In genomic region chr7:6195777-6196176, GRCm38 (mm10) we compare ENCODE assay signal across 20 mouse cellular contexts. TPM values are rescaled to one million over a fixed set of nuclear protein-coding genes. Genes with fewer than 3 reads are reported as not detected.
DNase-seq lines count a peak whose midpoint lies in the region; ATAC-seq and TF ChIP-seq lines count a peak whose summit lies in the region.
"Had no signal": no experiment of that assay in that cellular context is flagged by ENCODE, and none has a peak within 500 bp of the region (broad histone marks: within the 10 kb centered on the region; RNA-seq: fewer than 3 reads in every experiment).

No protein-coding gene starts in this region.

- no peak overlapping the region for H3K9ac ChIP-seq in forebrain, postnatal 0 days
- no peak overlapping the region for H3K9ac ChIP-seq in forebrain, embryonic 14.5 days (ENCODE audit: low read length)
- H3K9ac ChIP-seq in liver, adult 2 months (ENCODE audit: low read depth, low read length) = no peak overlapping the region
- no peak overlapping the region for H3K9ac ChIP-seq in liver, embryonic 12.5 days
- H3K9ac ChIP-seq: midbrain, embryonic 12.5 days had no signal

- DNase-seq in forebrain, postnatal 0 days = no peak
- no peak for DNase-seq in forebrain, embryonic 14.5 days (ENCODE audit: low spot score)
- DNase-seq in liver, adult 2 months (ENCODE audit: extremely low read depth, low read depth, low spot score) = no peak
- peak; percentile 54 for DNase-seq in ES-CJ7 (ENCODE audit: low read depth, low spot score)
- no peak for DNase-seq in layer of hippocampus, adult 18-20 months (ENCODE audit: low spot score in 2 of 2)
- no peak for DNase-seq in thymus, postnatal 0 days (ENCODE audit: low spot score)
- DNase-seq: adrenal gland, postnatal 10 days; cerebellum, postnatal 14 days; kidney, postnatal 10 days; right cerebral cortex, postnatal 4 days; thymus, postnatal 36 days had no signal

- H3K4me3 ChIP-seq in forebrain, postnatal 0 days (ENCODE audit: low read depth, low read length) = no peak overlapping the region
- no peak overlapping the region for H3K4me3 ChIP-seq in forebrain, embryonic 14.5 days (ENCODE audit: low read depth, low read length)
- no peak overlapping the region for H3K4me3 ChIP-seq in liver, adult 2 months (ENCODE audit: insufficient read depth, low read depth, low read length)
- H3K4me3 ChIP-seq in liver, embryonic 12.5 days = no peak overlapping the region
- H3K4me3 ChIP-seq: embryonic facial prominence, embryonic 10.5 days; limb, embryonic 10.5 days; midbrain, embryonic 12.5 days had no signal

- H3K4me2 ChIP-seq in forebrain, postnatal 0 days (ENCODE audit: low read depth) = no peak overlapping the region
- H3K4me2 ChIP-seq in forebrain, embryonic 14.5 days (ENCODE audit: low read length) = no peak overlapping the region
- no peak overlapping the region for H3K4me2 ChIP-seq in liver, embryonic 12.5 days
- H3K4me2 ChIP-seq: midbrain, embryonic 12.5 days had no signal

- ATAC-seq in forebrain, postnatal 0 days = no peak
- ATAC-seq in forebrain, embryonic 14.5 days = no peak
- ATAC-seq in liver, embryonic 12.5 days = no peak
- peak; percentile 25; the same call in 1 of the 2 replicates for ATAC-seq in granulocyte monocyte progenitor cell, adult 5-6 weeks (replicated peaks; ENCODE audit: poor library complexity, severe bottlenecking)

- no peaks in the 10 kb centered on the region for H3K27me3 ChIP-seq in forebrain, postnatal 0 days (ENCODE audit: insufficient read depth, low read length)
- no peaks in the 10 kb centered on the region for H3K27me3 ChIP-seq in forebrain, embryonic 14.5 days (replicated peaks; ENCODE audit: control insufficient read depth, insufficient read depth, low read length)
- H3K27me3 ChIP-seq in liver, adult 2 months (ENCODE audit: control insufficient read depth, insufficient read depth, low read length) = no peaks in the 10 kb centered on the region; the same call in 1 of the 2 replicates
- H3K27me3 ChIP-seq in liver, embryonic 12.5 days (replicated peaks) = peaks cover 5% of the 10 kb centered on the region; the same call in 1 of the 2 replicates
- H3K27me3 ChIP-seq: midbrain, embryonic 12.5 days had no signal

- TF ChIP-seq CTCF in forebrain, postnatal 0 days (IDR thresholded peaks at IDR 0.05; ENCODE audit: low read depth) = peak; percentile 35
- peak; percentile 60; the same call in 1 of the 2 replicates for TF ChIP-seq CTCF in liver, adult 2 months (IDR thresholded peaks at IDR 0.05; ENCODE audit: low read depth, low read length)

- no peaks in the 10 kb centered on the region for H3K36me3 ChIP-seq in forebrain, postnatal 0 days (ENCODE audit: insufficient read depth)
- H3K36me3 ChIP-seq in forebrain, embryonic 14.5 days (ENCODE audit: control insufficient read depth, insufficient read depth, low read length) = peaks cover 1% of the 10 kb centered on the region; the same call in 1 of the 2 replicates
- no peaks in the 10 kb centered on the region for H3K36me3 ChIP-seq in liver, adult 2 months (ENCODE audit: control insufficient read depth, insufficient read depth, low read length)
- H3K36me3 ChIP-seq in liver, embryonic 12.5 days = no peaks in the 10 kb centered on the region
- H3K36me3 ChIP-seq: limb, embryonic 10.5 days; midbrain, embryonic 12.5 days had no signal

- no peak for TF ChIP-seq POLR2A in liver, adult 2 months (IDR thresholded peaks at IDR 0.05; ENCODE audit: extremely low read depth, insufficient read depth, low read length)

- H3K4me1 ChIP-seq in forebrain, postnatal 0 days (ENCODE audit: insufficient read depth) = no peaks in the 10 kb centered on the region
- H3K4me1 ChIP-seq in forebrain, embryonic 14.5 days (ENCODE audit: control insufficient read depth, insufficient read depth, low read length) = no peaks in the 10 kb centered on the region
- H3K4me1 ChIP-seq in liver, adult 2 months (ENCODE audit: control insufficient read depth, insufficient read depth, low read length) = no peaks in the 10 kb centered on the region; the same call in 1 of the 2 replicates
- no peaks in the 10 kb centered on the region for H3K4me1 ChIP-seq in liver, embryonic 12.5 days
- H3K4me1 ChIP-seq: embryonic facial prominence, embryonic 10.5 days; limb, embryonic 10.5 days; midbrain, embryonic 12.5 days had no signal

- H3K9me3 ChIP-seq in forebrain, postnatal 0 days (ENCODE audit: low read length) = no peaks in the 10 kb centered on the region
- H3K9me3 ChIP-seq in forebrain, embryonic 14.5 days (replicated peaks; ENCODE audit: control insufficient read depth, low read length) = no peaks in the 10 kb centered on the region
- H3K9me3 ChIP-seq in liver, embryonic 12.5 days (replicated peaks) = no peaks in the 10 kb centered on the region
- H3K9me3 ChIP-seq: limb, embryonic 10.5 days; midbrain, embryonic 12.5 days had no signal

- H3K79me2 ChIP-seq in liver, adult 2 months (ENCODE audit: control insufficient read depth, insufficient read depth, low read length) = no peaks in the 10 kb centered on the region

- WGBS in forebrain, postnatal 0 days = 63% methylated on average over 2 of the region's 2 CpGs
- WGBS in forebrain, embryonic 14.5 days = 58% methylated on average over 2 of the region's 2 CpGs
- 50% methylated on average over 2 of the region's 2 CpGs for WGBS in liver, adult 2 months
- 39% methylated on average over 2 of the region's 2 CpGs for WGBS in liver, embryonic 12.5 days (ENCODE audit: insufficient replicate concordance)

- no peak overlapping the region for H3K27ac ChIP-seq in forebrain, postnatal 0 days (ENCODE audit: low read depth, low read length)
- H3K27ac ChIP-seq in forebrain, embryonic 14.5 days (ENCODE audit: low read depth, low read length) = no peak overlapping the region
- no peak overlapping the region for H3K27ac ChIP-seq in liver, adult 2 months (replicated peaks; ENCODE audit: insufficient read depth, low read depth, low read length)
- H3K27ac ChIP-seq in liver, embryonic 12.5 days = no peak overlapping the region
- H3K27ac ChIP-seq: embryonic facial prominence, embryonic 10.5 days; limb, embryonic 10.5 days; midbrain, embryonic 12.5 days had no signal

RNA-seq across cellular contexts. Expression of gene Galp, which starts 1.1 kb away (rescaled TPM):
- not detected in 2 replicates for total RNA-seq in forebrain, postnatal 0 days (2014; rRNA removed)
- not detected in 2 replicates for polyA plus RNA-seq in forebrain, postnatal 0 days (2015; fragmentation: Nextera tagmentation; extraction: Ambion mirVana)
- polyA plus RNA-seq in forebrain, embryonic 14.5 days (2014; fragmentation: Nextera tagmentation; extraction: Ambion mirVana) = not detected in 2 replicates
- not detected in 2 replicates for total RNA-seq in liver, adult 2 months (2014; rRNA removed)
- not detected in 2 replicates for polyA plus RNA-seq in liver, adult 2 months (2012; rRNA removed)
- not detected in 2 replicates for polyA plus RNA-seq in liver, embryonic 12.5 days (2016; fragmentation: Nextera tagmentation; extraction: Ambion mirVana)
- total RNA-seq in granulocyte monocyte progenitor cell, adult 5-6 weeks (2014; fragmentation: Nextera tagmentation) = not detected in 2 replicates
- not detected in 2 replicates for total RNA-seq in granulocyte monocyte progenitor cell, adult 5-6 weeks (2017)
- total RNA-seq in layer of hippocampus, adult 18-20 months (2021) = not detected
- not detected in 2 replicates for polyA plus RNA-seq in thymus, postnatal 0 days (2015; fragmentation: Nextera tagmentation; extraction: Ambion mirVana)
- total RNA-seq: adrenal gland, postnatal 10 days; heart, adult 8-10 months; heart, postnatal 25 days; layer of hippocampus, postnatal 25 days had no signal
- polyA plus RNA-seq: embryonic facial prominence, embryonic 10.5 days; limb, embryonic 10.5 days; lung, embryonic 16.5 days; midbrain, embryonic 12.5 days had no signal

RNA-seq across cellular contexts. Expression of gene Zfp444, which starts 23.8 kb away (rescaled TPM):
- 76.9 and 81.7 TPM in 2 replicates for total RNA-seq in forebrain, postnatal 0 days (2014; rRNA removed)
- polyA plus RNA-seq in forebrain, postnatal 0 days (2015; fragmentation: Nextera tagmentation; extraction: Ambion mirVana) = 86.2 and 100 TPM in 2 replicates
- polyA plus RNA-seq in forebrain, embryonic 14.5 days (2014; fragmentation: Nextera tagmentation; extraction: Ambion mirVana) = 88.2 and 96.3 TPM in 2 replicates
- total RNA-seq in liver, adult 2 months (2014; rRNA removed) = 11.0 and 17.5 TPM in 2 replicates
- polyA plus RNA-seq in liver, adult 2 months (2012; rRNA removed) = 23.9 and 29.7 TPM in 2 replicates
- 25.5 and 26.3 TPM in 2 replicates for polyA plus RNA-seq in liver, embryonic 12.5 days (2016; fragmentation: Nextera tagmentation; extraction: Ambion mirVana)
- total RNA-seq in granulocyte monocyte progenitor cell, adult 5-6 weeks (2014; fragmentation: Nextera tagmentation) = 11.6 and 14.7 TPM in 2 replicates
- total RNA-seq in granulocyte monocyte progenitor cell, adult 5-6 weeks (2017) = 20.1 and 23.3 TPM in 2 replicates
- 10 to 100 TPM; 45.8 to 61.9 TPM for total RNA-seq in layer of hippocampus, adult 18-20 months (2021)
- polyA plus RNA-seq in thymus, postnatal 0 days (2015; fragmentation: Nextera tagmentation; extraction: Ambion mirVana) = 61.2 and 62.1 TPM in 2 replicates

RNA-seq across cellular contexts. Expression of gene Zscan5b, which starts 26.3 kb away (rescaled TPM):
- not detected in 2 replicates for total RNA-seq in forebrain, postnatal 0 days (2014; rRNA removed)
- polyA plus RNA-seq in forebrain, postnatal 0 days (2015; fragmentation: Nextera tagmentation; extraction: Ambion mirVana) = not detected in 2 replicates
- not detected in 2 replicates for polyA plus RNA-seq in forebrain, embryonic 14.5 days (2014; fragmentation: Nextera tagmentation; extraction: Ambion mirVana)
- total RNA-seq in liver, adult 2 months (2014; rRNA removed) = not detected in 2 replicates
- polyA plus RNA-seq in liver, adult 2 months (2012; rRNA removed) = not detected in 2 replicates
- not detected in 2 replicates for polyA plus RNA-seq in liver, embryonic 12.5 days (2016; fragmentation: Nextera tagmentation; extraction: Ambion mirVana)
- total RNA-seq in granulocyte monocyte progenitor cell, adult 5-6 weeks (2014; fragmentation: Nextera tagmentation) = not detected in 2 replicates
- not detected in 2 replicates for total RNA-seq in granulocyte monocyte progenitor cell, adult 5-6 weeks (2017)
- not detected for total RNA-seq in layer of hippocampus, adult 18-20 months (2021)
- polyA plus RNA-seq in thymus, postnatal 0 days (2015; fragmentation: Nextera tagmentation; extraction: Ambion mirVana) = not detected in 2 replicates
- total RNA-seq: adrenal gland, postnatal 10 days; heart, adult 8-10 months; heart, postnatal 25 days; layer of hippocampus, postnatal 25 days had no signal
- polyA plus RNA-seq: embryonic facial prominence, embryonic 10.5 days; limb, embryonic 10.5 days; lung, embryonic 16.5 days; midbrain, embryonic 12.5 days had no signal

RNA-seq across cellular contexts. Expression of gene Zfp787, which starts 40.0 kb away (rescaled TPM):
- 51.1 and 73.6 TPM in 2 replicates for total RNA-seq in forebrain, postnatal 0 days (2014; rRNA removed)
- 41.0 and 66.1 TPM in 2 replicates for polyA plus RNA-seq in forebrain, postnatal 0 days (2015; fragmentation: Nextera tagmentation; extraction: Ambion mirVana)
- polyA plus RNA-seq in forebrain, embryonic 14.5 days (2014; fragmentation: Nextera tagmentation; extraction: Ambion mirVana) = 12.6 and 13.8 TPM in 2 replicates
- total RNA-seq in liver, adult 2 months (2014; rRNA removed) = 33.7 and 36.8 TPM in 2 replicates
- 46.0 and 51.7 TPM in 2 replicates for polyA plus RNA-seq in liver, adult 2 months (2012; rRNA removed)
- 17.3 and 18.0 TPM in 2 replicates for polyA plus RNA-seq in liver, embryonic 12.5 days (2016; fragmentation: Nextera tagmentation; extraction: Ambion mirVana)
- 22.6 and 23.7 TPM in 2 replicates for total RNA-seq in granulocyte monocyte progenitor cell, adult 5-6 weeks (2014; fragmentation: Nextera tagmentation)
- 20.2 and 32.4 TPM in 2 replicates for total RNA-seq in granulocyte monocyte progenitor cell, adult 5-6 weeks (2017)
- total RNA-seq in layer of hippocampus, adult 18-20 months (2021) = 10 to 100 TPM; 27.5 to 28.5 TPM
- polyA plus RNA-seq in thymus, postnatal 0 days (2015; fragmentation: Nextera tagmentation; extraction: Ambion mirVana) = 21.4 and 33.0 TPM in 2 replicates

RNA-seq across cellular contexts. Expression of gene Epp13, which starts 56.7 kb away (rescaled TPM):
- total RNA-seq in forebrain, postnatal 0 days (2014; rRNA removed) = not detected in 2 replicates
- polyA plus RNA-seq in forebrain, postnatal 0 days (2015; fragmentation: Nextera tagmentation; extraction: Ambion mirVana) = 0.40 and 0.44 TPM in 2 replicates
- polyA plus RNA-seq in forebrain, embryonic 14.5 days (2014; fragmentation: Nextera tagmentation; extraction: Ambion mirVana) = not detected in 2 replicates
- total RNA-seq in liver, adult 2 months (2014; rRNA removed) = not detected in 2 replicates
- polyA plus RNA-seq in liver, adult 2 months (2012; rRNA removed) = not detected in 2 replicates
- polyA plus RNA-seq in liver, embryonic 12.5 days (2016; fragmentation: Nextera tagmentation; extraction: Ambion mirVana) = not detected in 2 replicates
- not detected in 2 replicates for total RNA-seq in granulocyte monocyte progenitor cell, adult 5-6 weeks (2014; fragmentation: Nextera tagmentation)
- total RNA-seq in granulocyte monocyte progenitor cell, adult 5-6 weeks (2017) = not detected in 2 replicates
- total RNA-seq in layer of hippocampus, adult 18-20 months (2021) = not detected
- polyA plus RNA-seq in thymus, postnatal 0 days (2015; fragmentation: Nextera tagmentation; extraction: Ambion mirVana) = 0.21 TPM in 1 of 2 replicates, not detected in the other
- total RNA-seq: adrenal gland, postnatal 10 days; heart, adult 8-10 months; heart, postnatal 25 days; layer of hippocampus, postnatal 25 days had no signal
- polyA plus RNA-seq: embryonic facial prominence, embryonic 10.5 days; limb, embryonic 10.5 days; lung, embryonic 16.5 days; midbrain, embryonic 12.5 days had no signal
